Mouse (Mus musculus) cerebellum, adult 2 months (tissue): Measurements from ENCODE around the gene Dus4l.

Experiments used
- CTCF ChIP-seq: fragments of 200-500 bp; IDR thresholded peaks from 2 replicates; pipeline ENCODE4 v1.5.1; 2011; ENCODE audit warnings: low read depth, mild to moderate bottlenecking, control low read depth, low read length, moderate library complexity, borderline replicate concordance; ENCODE audit not compliant: insufficient read depth
- POLR2A ChIP-seq: fragments of 200-500 bp; IDR thresholded peaks from 2 replicates; pipeline ENCODE4 v1.6.1; 2011; ENCODE audit warnings: low read length, control low read depth, borderline replicate concordance; ENCODE audit not compliant: insufficient read depth

DNA sequence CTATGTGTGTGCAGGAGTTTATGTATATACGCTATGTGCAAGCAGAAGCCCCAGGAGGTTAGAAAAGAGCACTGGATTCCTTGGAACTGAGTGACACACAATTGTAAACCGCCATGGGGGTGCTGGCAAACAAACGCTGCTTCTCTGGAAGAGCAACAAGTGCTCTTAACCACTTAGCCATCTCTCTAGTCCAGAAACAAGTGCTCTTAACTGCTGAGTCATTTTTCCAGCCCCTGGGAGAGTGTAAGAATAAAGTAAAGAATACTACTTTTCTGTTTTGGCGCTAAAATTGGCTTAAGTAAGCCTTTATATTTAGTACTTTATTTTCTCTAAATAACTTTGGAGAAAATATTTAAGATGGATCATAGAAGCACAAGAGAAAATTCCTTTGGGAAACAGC lies 41.3 kb downstream of the Dus4l start:
- TF ChIP-seq CTCF: no peak
- TF ChIP-seq POLR2A: no peak
